Mouse (Mus musculus): ENCODE data around the gene Ror2.

DNA sequence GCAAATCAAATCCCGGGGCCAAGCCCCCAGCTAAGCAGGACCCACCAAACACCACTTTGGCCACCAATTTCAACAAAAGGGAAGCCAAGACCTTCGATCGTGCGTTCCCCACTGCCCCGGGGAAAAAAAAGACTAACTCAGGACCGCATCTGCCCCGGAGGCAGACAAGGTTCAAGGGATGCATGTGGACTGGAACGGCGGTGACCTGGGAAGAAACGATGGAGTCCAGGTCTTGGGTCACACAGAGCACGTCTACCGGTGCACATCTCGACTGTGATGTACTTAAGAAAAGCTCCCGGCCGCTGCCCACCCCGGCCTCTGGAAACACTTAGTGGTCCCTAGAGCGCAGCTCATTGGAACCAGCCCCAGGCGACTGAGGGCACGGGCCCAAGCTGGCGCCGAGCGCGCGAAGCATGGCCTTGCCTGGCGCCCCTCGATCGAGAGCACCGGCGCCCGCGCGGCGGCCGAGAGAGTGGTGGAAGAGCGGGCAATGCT is 616 bp downstream of the Ror2 start:
- TF ChIP-seq CTCF (conservative IDR thresholded peaks at IDR 0.05; ENCODE audit: low read length) = no peak
- no peak for TF ChIP-seq NANOG (IDR thresholded peaks at IDR 0.05; ENCODE audit: borderline replicate concordance, low read length)

Data from E14TG2a.4 (cell line).